Mouse (Mus musculus): ENCODE measurements around the gene Ksr2. TPM values are rescaled to one million over a fixed set of nuclear protein-coding genes. Genes with fewer than 3 reads are reported as not detected.
A peak's percentile ranks its signal among the peaks of the same experiment; 100 is the strongest.
"Not testable (repeated sequence)": the region's sequence is repeated elsewhere in the genome, so short reads cannot be mapped to it uniquely, and the experiment has no call there.

Gene Ksr2
- polyA plus RNA-seq, 1 experiment from 2014 or later, result 0.11 TPM

GRCm38 (mm10) chr5:117397371-117397770 is 16.4 kb upstream of the Ksr2 start:
- ATAC-seq (ENCODE audit: insufficient number of reproducible peaks, low FRiP score, low TSS enrichment, low read depth) (no peak), DNase-seq (ENCODE audit: low spot score) (no peak)
- Histone ChIP-seq H3K9me3 (ENCODE audit: control insufficient read depth, low read length) (no peaks in the 10 kb centered on the region), H3K27ac (replicated peaks; ENCODE audit: low read depth, low read length) (no peak overlapping the region), H3K9ac (ENCODE audit: low read length) (no peak overlapping the region), H3K4me3 (ENCODE audit: low read depth, low read length) (no peak overlapping the region), H3K4me1 (ENCODE audit: control insufficient read depth, insufficient read depth, low read length) (no peaks in the 10 kb centered on the region), H3K4me2 (ENCODE audit: low read depth, severe bottlenecking) (no peak overlapping the region), H3K27me3 (ENCODE audit: control insufficient read depth, insufficient read depth, low read length) (no peaks in the 10 kb centered on the region), H3K36me3 (ENCODE audit: control insufficient read depth, insufficient read depth, low read length) (no peaks in the 10 kb centered on the region)
- 91% methylated on average over 6 of the region's 6 CpGs for WGBS

- Histone ChIP-seq H3K36me3 (ENCODE audit: control insufficient read depth, insufficient read depth, low read length) (no peaks in the 10 kb centered on the region), H3K27me3 (ENCODE audit: control insufficient read depth, insufficient read depth, low read length) (no peaks in the 10 kb centered on the region), H3K27ac (replicated peaks; ENCODE audit: low read depth, low read length) (no peak overlapping the region), H3K4me3 (ENCODE audit: low read depth, low read length) (no peak overlapping the region), H3K9ac (ENCODE audit: low read length) (no peak overlapping the region), H3K9me3 (ENCODE audit: control insufficient read depth, low read length) (no peaks in the 10 kb centered on the region), H3K4me2 (ENCODE audit: low read depth, severe bottlenecking) (no peak overlapping the region), H3K4me1 (ENCODE audit: control insufficient read depth, insufficient read depth, low read length) (no peaks in the 10 kb centered on the region)
- 43% methylated on average over 4 of the region's 5 CpGs for WGBS
- ATAC-seq (ENCODE audit: insufficient number of reproducible peaks, low FRiP score, low TSS enrichment, low read depth) (no peak), DNase-seq (ENCODE audit: low spot score) (no peak)
Measured at GRCm38 (mm10) chr5:117398007-117398550, 15.7 kb upstream of the Ksr2 start.

- H3K27me3 ChIP-seq (ENCODE audit: control insufficient read depth, insufficient read depth, low read length), result no peaks in the 10 kb centered on the region
- H3K4me1 ChIP-seq (ENCODE audit: control insufficient read depth, insufficient read depth, low read length), result no peaks in the 10 kb centered on the region
- H3K4me2 ChIP-seq (ENCODE audit: low read depth, severe bottlenecking), result no peak overlapping the region
- WGBS, result 75% methylated on average over 9 of the region's 9 CpGs
- no peak for DNase-seq (ENCODE audit: low spot score)
- no peak for ATAC-seq (ENCODE audit: insufficient number of reproducible peaks, low FRiP score, low TSS enrichment, low read depth)
- no peak overlapping the region for H3K27ac ChIP-seq (replicated peaks; ENCODE audit: low read depth, low read length)
- no peaks in the 10 kb centered on the region for H3K9me3 ChIP-seq (ENCODE audit: control insufficient read depth, low read length)
- H3K36me3 ChIP-seq (ENCODE audit: control insufficient read depth, insufficient read depth, low read length), result no peaks in the 10 kb centered on the region
- no peak overlapping the region for H3K4me3 ChIP-seq (ENCODE audit: low read depth, low read length)
- H3K9ac ChIP-seq (ENCODE audit: low read length), result no peak overlapping the region
Measured at GRCm38 (mm10) chr5:117399281-117399680, 14.5 kb upstream of the Ksr2 start.

GRCm38 (mm10) chr5:117403609-117404008 is 10.2 kb upstream of the Ksr2 start:
- no peak overlapping the region for H3K4me3 ChIP-seq (ENCODE audit: low read depth, low read length)
- 91% methylated on average over 8 of the region's 8 CpGs for WGBS
- DNase-seq (ENCODE audit: low spot score), result no peak
- no peak overlapping the region for H3K9ac ChIP-seq (ENCODE audit: low read length)
- H3K4me2 ChIP-seq (ENCODE audit: low read depth, severe bottlenecking), result no peak overlapping the region
- H3K9me3 ChIP-seq (ENCODE audit: control insufficient read depth, low read length), result no peaks in the 10 kb centered on the region
- ATAC-seq (ENCODE audit: insufficient number of reproducible peaks, low FRiP score, low TSS enrichment, low read depth), result no peak
- no peaks in the 10 kb centered on the region for H3K27me3 ChIP-seq (ENCODE audit: control insufficient read depth, insufficient read depth, low read length)
- H3K4me1 ChIP-seq (ENCODE audit: control insufficient read depth, insufficient read depth, low read length), result no peaks in the 10 kb centered on the region
- H3K27ac ChIP-seq (replicated peaks; ENCODE audit: low read depth, low read length), result no peak overlapping the region
- no peaks in the 10 kb centered on the region for H3K36me3 ChIP-seq (ENCODE audit: control insufficient read depth, insufficient read depth, low read length)

- H3K9me3 ChIP-seq (ENCODE audit: control insufficient read depth, low read length); H3K4me1 ChIP-seq (ENCODE audit: control insufficient read depth, insufficient read depth, low read length); H3K4me3 ChIP-seq (ENCODE audit: low read depth, low read length); H3K27ac ChIP-seq (replicated peaks; ENCODE audit: low read depth, low read length); H3K4me2 ChIP-seq (ENCODE audit: low read depth, severe bottlenecking); H3K9ac ChIP-seq (ENCODE audit: low read length); DNase-seq (ENCODE audit: low spot score); H3K27me3 ChIP-seq (ENCODE audit: control insufficient read depth, insufficient read depth, low read length); H3K36me3 ChIP-seq (ENCODE audit: control insufficient read depth, insufficient read depth, low read length); ATAC-seq (ENCODE audit: insufficient number of reproducible peaks, low FRiP score, low TSS enrichment, low read depth): not testable (repeated sequence)
- WGBS, result 68% methylated on average over 2 of the region's 2 CpGs
Measured at GRCm38 (mm10) chr5:117404671-117405070, 9.1 kb upstream of the Ksr2 start.

- Histone ChIP-seq H3K9me3 (ENCODE audit: control insufficient read depth, low read length) (no peaks in the 10 kb centered on the region), H3K4me3 (ENCODE audit: low read depth, low read length) (no peak overlapping the region), H3K4me1 (ENCODE audit: control insufficient read depth, insufficient read depth, low read length) (0 out of 2 replicates have a peak, but pooled peaks cover 1% of the 10 kb centered on the region), H3K27ac (replicated peaks; ENCODE audit: low read depth, low read length) (no peak overlapping the region), H3K9ac (ENCODE audit: low read length) (no peak overlapping the region), H3K27me3 (ENCODE audit: control insufficient read depth, insufficient read depth, low read length) (peaks cover 14% of the 10 kb centered on the region), H3K4me2 (ENCODE audit: low read depth, severe bottlenecking) (no peak overlapping the region), H3K36me3 (ENCODE audit: control insufficient read depth, insufficient read depth, low read length) (no peaks in the 10 kb centered on the region)
- DNase-seq (ENCODE audit: low spot score) (peak; percentile 42), ATAC-seq (ENCODE audit: insufficient number of reproducible peaks, low FRiP score, low TSS enrichment, low read depth) (no peak)
- WGBS, result 59% methylated on average over 4 of the region's 4 CpGs
Measured at GRCm38 (mm10) chr5:117408216-117408615, 5.6 kb upstream of the Ksr2 start.

- ATAC-seq (ENCODE audit: insufficient number of reproducible peaks, low FRiP score, low TSS enrichment, low read depth) (no peak), DNase-seq (ENCODE audit: low spot score) (no peak)
- Histone ChIP-seq H3K4me2 (ENCODE audit: low read depth, severe bottlenecking) (no peak overlapping the region), H3K27ac (replicated peaks; ENCODE audit: low read depth, low read length) (no peak overlapping the region), H3K36me3 (ENCODE audit: control insufficient read depth, insufficient read depth, low read length) (no peaks in the 10 kb centered on the region), H3K27me3 (ENCODE audit: control insufficient read depth, insufficient read depth, low read length) (peaks cover 26% of the 10 kb centered on the region), H3K4me1 (ENCODE audit: control insufficient read depth, insufficient read depth, low read length) (0 out of 2 replicates have a peak, but pooled peaks cover 4% of the 10 kb centered on the region), H3K9me3 (ENCODE audit: control insufficient read depth, low read length) (no peaks in the 10 kb centered on the region), H3K4me3 (ENCODE audit: low read depth, low read length) (no peak overlapping the region), H3K9ac (ENCODE audit: low read length) (no peak overlapping the region)
- 72% methylated on average over 6 of the region's 6 CpGs for WGBS
Measured at GRCm38 (mm10) chr5:117409369-117409768, 4.4 kb upstream of the Ksr2 start.

GRCm38 (mm10) chr5:117414611-117415010 is 811 bp downstream of the Ksr2 start:
- no peaks in the 10 kb centered on the region for H3K36me3 ChIP-seq (ENCODE audit: control insufficient read depth, insufficient read depth, low read length)
- peak overlapping the region; percentile 97 for H3K4me2 ChIP-seq (ENCODE audit: low read depth, severe bottlenecking)
- no peak overlapping the region for H3K4me3 ChIP-seq (ENCODE audit: low read depth, low read length)
- H3K9ac ChIP-seq (ENCODE audit: low read length), result no peak overlapping the region
- no peak overlapping the region for H3K27ac ChIP-seq (replicated peaks; ENCODE audit: low read depth, low read length)
- H3K9me3 ChIP-seq (ENCODE audit: control insufficient read depth, low read length), result no peaks in the 10 kb centered on the region
- 2% methylated on average over 10 of the region's 10 CpGs for WGBS
- H3K27me3 ChIP-seq (ENCODE audit: control insufficient read depth, insufficient read depth, low read length), result peaks cover 45% of the 10 kb centered on the region
- no peak for DNase-seq (ENCODE audit: low spot score)
- no peak for ATAC-seq (ENCODE audit: insufficient number of reproducible peaks, low FRiP score, low TSS enrichment, low read depth)
- H3K4me1 ChIP-seq (ENCODE audit: control insufficient read depth, insufficient read depth, low read length), result 0 out of 2 replicates have a peak, but pooled peaks cover 4% of the 10 kb centered on the region

Measured in limb, embryonic 11.5 days (tissue).